Mouse (Mus musculus): Measurements from ENCODE around the gene Wipf1.
"Not testable (repeated sequence)": the region's sequence is repeated elsewhere in the genome, so short reads cannot be mapped to it uniquely, and the experiment has no call there.

Gene Wipf1

GRCm38 (mm10) chr2:73506337-73506736 is 23.2 kb downstream of the Wipf1 start:
- not testable (repeated sequence) for DNase-seq

GRCm38 (mm10) chr2:73502863-73503429 is 26.6 kb downstream of the Wipf1 start:
- no peak for DNase-seq

- DNase-seq, result peak; percentile 29 to 72
Measured at GRCm38 (mm10) chr2:73500864-73501263, 28.7 kb downstream of the Wipf1 start.

GRCm38 (mm10) chr2:73498322-73498721 is 31.2 kb downstream of the Wipf1 start:
- no peak for DNase-seq

GRCm38 (mm10) chr2:73497572-73497971 is 32.0 kb downstream of the Wipf1 start:
- DNase-seq, result no peak

- DNase-seq, result no peak
Measured at GRCm38 (mm10) chr2:73496944-73497343, 32.6 kb downstream of the Wipf1 start.

- peak in 1 of 2 experiments; percentile 32 for DNase-seq
Measured at GRCm38 (mm10) chr2:73496329-73496685, 33.2 kb downstream of the Wipf1 start.

GRCm38 (mm10) chr2:73495617-73496328 is 33.8 kb downstream of the Wipf1 start:
- no peak for DNase-seq

- DNase-seq, result no peak
Measured at GRCm38 (mm10) chr2:73493517-73493916, 36.0 kb downstream of the Wipf1 start.

- peak in 1 of 2 experiments; percentile 24 for DNase-seq
Measured at GRCm38 (mm10) chr2:73491442-73492241, 37.9 kb downstream of the Wipf1 start.

- no peak for DNase-seq
Measured at GRCm38 (mm10) chr2:73490466-73490865, 39.1 kb downstream of the Wipf1 start.

- no peak for DNase-seq
Measured at GRCm38 (mm10) chr2:73486120-73486601, 43.4 kb downstream of the Wipf1 start.

GRCm38 (mm10) chr2:73485236-73486119 is 44.1 kb downstream of the Wipf1 start:
- DNase-seq, result peak in 1 of 2 experiments; percentile 6

GRCm38 (mm10) chr2:73484561-73485235 is 44.8 kb downstream of the Wipf1 start:
- no peak for DNase-seq

- DNase-seq, result no peak
Measured at GRCm38 (mm10) chr2:73478805-73479204, 50.7 kb downstream of the Wipf1 start.

- DNase-seq, result no peak
Measured at GRCm38 (mm10) chr2:73477501-73477900, 52.0 kb downstream of the Wipf1 start.

GRCm38 (mm10) chr2:73475519-73475918 is 54.0 kb downstream of the Wipf1 start:
- DNase-seq, result no peak

GRCm38 (mm10) chr2:73472130-73472529 is 57.4 kb downstream of the Wipf1 start:
- no peak for DNase-seq

- DNase-seq, result no peak
Measured at GRCm38 (mm10) chr2:73470146-73470630, 59.3 kb downstream of the Wipf1 start.

- no peak for DNase-seq
Measured at GRCm38 (mm10) chr2:73469552-73469951, 60.0 kb downstream of the Wipf1 start.

- no peak for DNase-seq
Measured at GRCm38 (mm10) chr2:73468993-73469392, 60.5 kb downstream of the Wipf1 start.
